ENCODE assay signal across 18 mouse cellular contexts in genomic region chr11:24282556-24282955, GRCm38 (mm10).
A peak's percentile ranks its signal among the peaks of the same experiment; 100 is the strongest.
DNase-seq lines count a peak whose midpoint lies in the region; ATAC-seq and TF ChIP-seq lines count a peak whose summit lies in the region.
"Had no signal": no experiment of that assay in that cellular context is flagged by ENCODE, and none has a peak within 500 bp of the region (broad histone marks: within the 10 kb centered on the region; RNA-seq: fewer than 3 reads in every experiment).

No protein-coding gene starts in this region.

- H3K4me3 ChIP-seq in neural tube, embryonic 12.5 days: no peak overlapping the region
- H3K4me3 ChIP-seq in forebrain, postnatal 0 days (ENCODE audit: low read depth, low read length): no peak overlapping the region
- no peak overlapping the region for H3K4me3 ChIP-seq in limb, embryonic 13.5 days
- H3K4me3 ChIP-seq: embryonic facial prominence, embryonic 12.5 days; limb, embryonic 15.5 days; megakaryocyte, embryonic 14.5 days had no signal

- no peak for TF ChIP-seq CTCF in forebrain, postnatal 0 days (IDR thresholded peaks at IDR 0.05; ENCODE audit: low read depth)

- no peak overlapping the region for H3K27ac ChIP-seq in neural tube, embryonic 12.5 days
- H3K27ac ChIP-seq in forebrain, postnatal 0 days (ENCODE audit: low read depth, low read length): no peak overlapping the region
- no peak overlapping the region for H3K27ac ChIP-seq in limb, embryonic 13.5 days
- H3K27ac ChIP-seq: embryonic facial prominence, embryonic 12.5 days; limb, embryonic 15.5 days had no signal

- DNase-seq in neural tube, embryonic 10.5 days (ENCODE audit: extremely low spot score, low spot score): no peak
- peak; percentile 54 for DNase-seq in forebrain, postnatal 0 days
- no peak for DNase-seq in kidney, adult 11 months
- DNase-seq in gastrocnemius, postnatal 10 days: no peak
- DNase-seq in urinary bladder, adult 18-20 months (ENCODE audit: low spot score in 2 of 2): no peak
- DNase-seq: cerebellum, postnatal 14 days; heart, adult 11 months; kidney, postnatal 10 days; layer of hippocampus, postnatal 36 days; lung, embryonic 14.5 days; thymus, postnatal 14 days had no signal

- ATAC-seq in neural tube, embryonic 12.5 days (ENCODE audit: low FRiP score, low read depth): no peak
- peak; percentile 90 for ATAC-seq in forebrain, postnatal 0 days
- ATAC-seq in limb, embryonic 13.5 days (ENCODE audit: low FRiP score, low read depth): no peak
- ATAC-seq: Patski had no signal

- peak overlapping the region; percentile 36 for H3K4me2 ChIP-seq in neural tube, embryonic 12.5 days (replicated peaks)
- 0 out of 2 replicates have a peak overlapping the region, but pooled peaks have one; percentile 21 for H3K4me2 ChIP-seq in forebrain, postnatal 0 days (ENCODE audit: low read depth)
- peak overlapping the region; percentile 30; the same call in 1 of the 2 replicates for H3K4me2 ChIP-seq in limb, embryonic 13.5 days (replicated peaks)
- H3K4me2 ChIP-seq: embryonic facial prominence, embryonic 12.5 days; limb, embryonic 15.5 days; lung, embryonic 14.5 days had no signal

- no peak overlapping the region for H3K9ac ChIP-seq in neural tube, embryonic 12.5 days
- H3K9ac ChIP-seq in forebrain, postnatal 0 days: no peak overlapping the region; the same call in 1 of the 2 replicates
- H3K9ac ChIP-seq in limb, embryonic 13.5 days: no peak overlapping the region
- H3K9ac ChIP-seq: embryonic facial prominence, embryonic 12.5 days; limb, embryonic 15.5 days; lung, embryonic 14.5 days had no signal

- no peaks in the 10 kb centered on the region for H3K9me3 ChIP-seq in neural tube, embryonic 12.5 days
- H3K9me3 ChIP-seq in forebrain, postnatal 0 days (ENCODE audit: low read length): no peaks in the 10 kb centered on the region
- H3K9me3 ChIP-seq in limb, embryonic 13.5 days: no peaks in the 10 kb centered on the region
- H3K9me3 ChIP-seq: embryonic facial prominence, embryonic 12.5 days; limb, embryonic 15.5 days; megakaryocyte, embryonic 14.5 days had no signal

- H3K36me3 ChIP-seq in neural tube, embryonic 12.5 days: no peaks in the 10 kb centered on the region
- H3K36me3 ChIP-seq in forebrain, postnatal 0 days (ENCODE audit: insufficient read depth): no peaks in the 10 kb centered on the region
- no peaks in the 10 kb centered on the region for H3K36me3 ChIP-seq in limb, embryonic 13.5 days
- H3K36me3 ChIP-seq: embryonic facial prominence, embryonic 12.5 days; limb, embryonic 15.5 days had no signal

- H3K4me1 ChIP-seq in neural tube, embryonic 12.5 days: peaks cover 38% of the 10 kb centered on the region
- no peaks in the 10 kb centered on the region for H3K4me1 ChIP-seq in forebrain, postnatal 0 days (ENCODE audit: insufficient read depth)
- H3K4me1 ChIP-seq in limb, embryonic 13.5 days: peaks cover 29% of the 10 kb centered on the region

- no peaks in the 10 kb centered on the region for H3K27me3 ChIP-seq in neural tube, embryonic 12.5 days (replicated peaks)
- H3K27me3 ChIP-seq in forebrain, postnatal 0 days (ENCODE audit: insufficient read depth, low read length): no peaks in the 10 kb centered on the region
- H3K27me3 ChIP-seq in limb, embryonic 13.5 days: peaks cover 28% of the 10 kb centered on the region
- H3K27me3 ChIP-seq: CH12.LX; embryonic facial prominence, embryonic 12.5 days had no signal

- 37% methylated on average over 9 of the region's 9 CpGs for WGBS in neural tube, embryonic 12.5 days
- 45% methylated on average over 9 of the region's 9 CpGs for WGBS in forebrain, postnatal 0 days
- WGBS in limb, embryonic 13.5 days: 38% methylated on average over 9 of the region's 9 CpGs
